In the genomic region with DNA sequence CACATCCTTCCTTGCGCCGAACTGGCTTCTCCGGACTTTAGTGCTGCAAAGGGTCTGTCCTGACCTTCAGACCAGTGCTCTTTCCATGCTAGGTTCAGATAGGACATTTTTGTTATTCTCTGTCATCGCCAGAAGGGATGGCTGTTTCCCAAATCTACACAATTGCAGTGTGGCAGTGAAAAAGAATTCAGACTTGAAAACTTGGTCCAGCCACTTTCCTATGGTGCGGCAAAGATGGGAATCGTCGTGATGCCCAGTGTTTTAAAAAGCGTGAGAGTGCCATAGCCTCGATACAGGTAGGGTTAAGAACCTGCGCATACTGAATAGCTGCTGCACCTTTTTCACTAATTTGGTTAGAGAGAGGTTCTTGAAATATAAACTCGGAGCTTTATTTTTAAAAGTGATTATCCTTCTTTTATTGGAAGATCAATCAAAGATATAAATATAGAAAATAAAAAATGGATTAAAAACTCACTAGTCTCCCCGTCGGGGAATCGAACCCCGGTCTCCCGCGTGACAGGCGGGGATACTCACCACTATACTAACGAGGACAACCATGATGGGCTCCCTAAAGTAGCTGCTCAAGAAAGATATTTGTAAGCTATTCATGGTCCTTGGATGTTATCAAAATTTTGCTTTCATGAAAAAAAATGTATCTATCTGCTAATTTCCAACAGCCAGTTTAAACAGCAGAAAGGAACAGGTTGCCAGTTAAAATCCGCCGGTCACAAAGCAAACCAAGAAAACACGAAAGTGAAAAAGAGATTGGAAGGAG, we compare ENCODE assay signal across 8 mouse cellular contexts. TPM values are rescaled to one million over a fixed set of nuclear protein-coding genes. Genes with fewer than 3 reads are reported as not detected.
DNase-seq lines count a peak whose midpoint lies in the region; ATAC-seq and TF ChIP-seq lines count a peak whose summit lies in the region.

No protein-coding gene starts in this region.

- DNase-seq in c-Kit-positive CD71-negative TER-119-negative erythroid progenitor cells, embryonic 14.5 days (ENCODE audit: low read depth), result peak; percentile 72
- peak; percentile 76 to 80 for DNase-seq in heart, postnatal 10 days
- peak; percentile 68 to 77 for DNase-seq in kidney, postnatal 4 days
- peak; percentile 20 to 54 for DNase-seq in thymus, adult 18-20 months

- H3K9ac ChIP-seq in forebrain, embryonic 12.5 days, result no peak overlapping the region
- H3K9ac ChIP-seq in liver, embryonic 15.5 days, result peak overlapping the region; percentile 32; the same call in 1 of the 2 replicates
- H3K9ac ChIP-seq in neural tube, embryonic 13.5 days, result 0 out of 2 replicates have a peak overlapping the region, but pooled peaks have one; percentile 34

- peak overlapping the region; percentile 99 for H3K4me3 ChIP-seq in E14TG2a.4 (replicated peaks; ENCODE audit: low read length)
- peak overlapping the region; percentile 37 for H3K4me3 ChIP-seq in forebrain, embryonic 12.5 days (replicated peaks)
- H3K4me3 ChIP-seq in liver, embryonic 15.5 days (replicated peaks), result peak overlapping the region; percentile 55
- H3K4me3 ChIP-seq in neural tube, embryonic 13.5 days, result peak overlapping the region; percentile 40

- H3K9me3 ChIP-seq in E14TG2a.4 (ENCODE audit: low read length), result no peaks in the 10 kb centered on the region
- H3K9me3 ChIP-seq in forebrain, embryonic 12.5 days, result no peaks in the 10 kb centered on the region
- H3K9me3 ChIP-seq in liver, embryonic 15.5 days (replicated peaks), result no peaks in the 10 kb centered on the region
- H3K9me3 ChIP-seq in neural tube, embryonic 13.5 days, result no peaks in the 10 kb centered on the region

- no peak for TF ChIP-seq CTCF in E14TG2a.4 (conservative IDR thresholded peaks at IDR 0.05; ENCODE audit: low read length)

- WGBS in forebrain, embryonic 12.5 days, result 3% methylated on average over 22 of the region's 22 CpGs
- 2% methylated on average over 22 of the region's 22 CpGs for WGBS in liver, embryonic 15.5 days (ENCODE audit: insufficient replicate concordance)
- WGBS in neural tube, embryonic 13.5 days, result 3% methylated on average over 22 of the region's 22 CpGs

- intact Hi-C loops in heart, postnatal 10 days (cut with DNase I), result loop anchor here (1.0 kb wide), 1 partner anchor 9 kb away; no protein-coding TSS in a partner anchor

- H3K27ac ChIP-seq in forebrain, embryonic 12.5 days, result no peak overlapping the region
- H3K27ac ChIP-seq in liver, embryonic 15.5 days (replicated peaks), result peak overlapping the region; percentile 60; the same call in 1 of the 2 replicates
- H3K27ac ChIP-seq in neural tube, embryonic 13.5 days (replicated peaks), result no peak overlapping the region

- peaks cover 18% of the 10 kb centered on the region for H3K27me3 ChIP-seq in E14TG2a.4 (ENCODE audit: insufficient read depth, low read length)
- peaks cover 25% of the 10 kb centered on the region for H3K27me3 ChIP-seq in forebrain, embryonic 12.5 days
- H3K27me3 ChIP-seq in liver, embryonic 15.5 days, result peaks cover 25% of the 10 kb centered on the region
- peaks cover 25% of the 10 kb centered on the region for H3K27me3 ChIP-seq in neural tube, embryonic 13.5 days

- peak overlapping the region; percentile 59 for H3K4me2 ChIP-seq in forebrain, embryonic 12.5 days
- H3K4me2 ChIP-seq in liver, embryonic 15.5 days, result peak overlapping the region; percentile 77
- H3K4me2 ChIP-seq in neural tube, embryonic 13.5 days, result peak overlapping the region; percentile 63

- no peaks in the 10 kb centered on the region for H3K36me3 ChIP-seq in E14TG2a.4 (ENCODE audit: insufficient read depth, low read length)
- no peaks in the 10 kb centered on the region for H3K36me3 ChIP-seq in forebrain, embryonic 12.5 days (replicated peaks)
- no peaks in the 10 kb centered on the region for H3K36me3 ChIP-seq in liver, embryonic 15.5 days (replicated peaks)
- H3K36me3 ChIP-seq in neural tube, embryonic 13.5 days, result no peaks in the 10 kb centered on the region

- ATAC-seq in forebrain, embryonic 12.5 days (ENCODE audit: low FRiP score), result 0 out of 2 replicates have a peak, but pooled peaks have one; percentile 51
- peak; percentile 58 for ATAC-seq in liver, embryonic 15.5 days (ENCODE audit: insufficient read depth)
- no peak for ATAC-seq in neural tube, embryonic 13.5 days (ENCODE audit: low read depth)

- peaks cover 25% of the 10 kb centered on the region for H3K4me1 ChIP-seq in E14TG2a.4 (replicated peaks; ENCODE audit: low read depth, low read length)
- H3K4me1 ChIP-seq in forebrain, embryonic 12.5 days, result peaks cover 22% of the 10 kb centered on the region
- H3K4me1 ChIP-seq in liver, embryonic 15.5 days (replicated peaks), result peaks cover 51% of the 10 kb centered on the region
- peaks cover 30% of the 10 kb centered on the region for H3K4me1 ChIP-seq in neural tube, embryonic 13.5 days (replicated peaks)

RNA-seq across cellular contexts. Expression of a gene that starts 18.0 kb away (rescaled TPM):
- 0.26 and 0.31 TPM in 2 replicates for polyA plus RNA-seq in forebrain, embryonic 12.5 days (2016; fragmentation: Nextera tagmentation; extraction: Ambion mirVana)
- not detected for total RNA-seq in heart, postnatal 10 days (2021)
- 3.9 and 4.2 TPM in 2 replicates for polyA plus RNA-seq in liver, embryonic 15.5 days (2015; fragmentation: Nextera tagmentation; extraction: Ambion mirVana)
- not detected in 2 replicates for polyA plus RNA-seq in neural tube, embryonic 13.5 days (2015; fragmentation: Nextera tagmentation; extraction: Ambion mirVana)

RNA-seq across cellular contexts. Expression of a gene that starts 28.0 kb away (rescaled TPM):
- polyA plus RNA-seq in forebrain, embryonic 12.5 days (2016; fragmentation: Nextera tagmentation; extraction: Ambion mirVana), result 4.8 and 4.9 TPM in 2 replicates
- total RNA-seq in heart, postnatal 10 days (2021), result 1 to 10 TPM; 7.4 to 8.9 TPM
- 27.2 and 28.0 TPM in 2 replicates for polyA plus RNA-seq in liver, embryonic 15.5 days (2015; fragmentation: Nextera tagmentation; extraction: Ambion mirVana)
- 9.0 and 10.9 TPM in 2 replicates for polyA plus RNA-seq in neural tube, embryonic 13.5 days (2015; fragmentation: Nextera tagmentation; extraction: Ambion mirVana)

Comparison
In these comparisons a context has a peak if more than half of its experiments do, and no peak if none do; other contexts are left out.
1. H3K4me3 ChIP-seq: peak in every context shown above with its lines; median percentile 99 in E14TG2a.4; 55 in liver, embryonic 15.5 days; 40 in neural tube, embryonic 13.5 days; 37 in forebrain, embryonic 12.5 days.